Mouse (Mus musculus) ES-Bruce4 (cell line): ENCODE results near the gene Triml2. TPM values are rescaled to one million over a fixed set of nuclear protein-coding genes. Genes with fewer than 3 reads are reported as not detected.

Experiments used
- H3K27ac ChIP-seq: 2 replicates; pipeline ENCODE4 v1.5.1; 2012; ENCODE audit warnings: low read length, inconsistent platforms; ENCODE audit not compliant: insufficient read depth
- H3K27me3 ChIP-seq: 2 replicates; pipeline ENCODE4 v1.6.1; 2012; ENCODE audit warnings: mild to moderate bottlenecking, low read length, inconsistent platforms; ENCODE audit not compliant: control insufficient read depth, poor library complexity, insufficient read depth, severe bottlenecking
- H3K36me3 ChIP-seq: 2 replicates; pipeline ENCODE4 v1.6.1; 2012; ENCODE audit warnings: inconsistent platforms, mild to moderate bottlenecking, low read length, moderate library complexity; ENCODE audit not compliant: control insufficient read depth, poor library complexity, insufficient read depth, severe bottlenecking
- H3K4me1 ChIP-seq: one replicate; pipeline ENCODE4 v1.8.1; 2011; ENCODE audit warnings: low read length; ENCODE audit not compliant: control insufficient read depth, insufficient read depth
- H3K4me3 ChIP-seq: 2 replicates; pipeline ENCODE4 v1.5.1; 2011; ENCODE audit warnings: low read depth, mild to moderate bottlenecking, low read length
- H3K9ac ChIP-seq: 2 replicates; pipeline ENCODE4 v1.6.1; 2012; ENCODE audit warnings: low read depth, mild to moderate bottlenecking, inconsistent platforms; ENCODE audit not compliant: poor library complexity, severe bottlenecking
- H3K9me3 ChIP-seq: replicated peaks from 2 replicates; pipeline ENCODE4 v1.6.1; 2012; ENCODE audit warnings: mild to moderate bottlenecking, low read length, inconsistent platforms; ENCODE audit not compliant: control insufficient read depth, poor library complexity, insufficient read depth, severe bottlenecking
- CTCF ChIP-seq: IDR thresholded peaks from one replicate; pipeline ENCODE4 v1.8.1; 2011; ENCODE audit warnings: low read depth, low read length
- EP300 ChIP-seq: IDR thresholded peaks from 2 replicates; pipeline ENCODE4 v1.6.1; 2011; ENCODE audit warnings: low read depth, low read length; ENCODE audit not compliant: insufficient read depth
- POLR2A ChIP-seq: IDR thresholded peaks from one replicate; pipeline ENCODE4 v1.8.1; 2011; ENCODE audit warnings: low read length; ENCODE audit not compliant: insufficient read depth
- polyA plus RNA-seq: library from polyadenylated mRNA; stranded (reverse); fragments of >200 nt; gene quantifications from 2 replicates; pipeline ENCODE4 v1.2.4, GENCODE M21; 2011; ENCODE audit warnings: low read depth; ENCODE audit not compliant: missing spikeins, insufficient read depth, insufficient read length

The Triml2 gene
- polyA plus RNA-seq, 1 experiment = 47.6 TPM

GRCm38 (mm10) chr8:43243326-43243725 is 63.0 kb downstream of the Triml2 start:
- H3K27me3 ChIP-seq = no peaks in the 10 kb centered on the region
- H3K9me3 ChIP-seq = no peaks in the 10 kb centered on the region
- no peaks in the 10 kb centered on the region for H3K4me1 ChIP-seq
- no peak overlapping the region for H3K27ac ChIP-seq
- no peak overlapping the region for H3K4me3 ChIP-seq
- no peak overlapping the region for H3K9ac ChIP-seq
- no peaks in the 10 kb centered on the region for H3K36me3 ChIP-seq
- TF ChIP-seq EP300 (no peak), POLR2A (no peak), CTCF (no peak)

Other genes starting within 250 kb of the Triml2 start
- gene Triml1, start 39.1 kb upstream of the Triml2 start, polyA plus RNA-seq = 27.2 and 28.8 TPM in 2 replicates
- 61.7 and 67.5 TPM in 2 replicates for gene Zfp42, start 126.4 kb downstream of the Triml2 start, polyA plus RNA-seq